Mouse (Mus musculus) cerebellum, adult 11 months (tissue): Measurements from ENCODE around the gene Prss3.
"Not testable (repeated sequence)": the region's sequence is repeated elsewhere in the genome, so short reads cannot be mapped to it uniquely, and the experiment has no call there.

Source experiments
- DNase-seq: peaks from one replicate; pipeline ENCODE4 v3.0.0; 2022

Prss3 gene

DNA sequence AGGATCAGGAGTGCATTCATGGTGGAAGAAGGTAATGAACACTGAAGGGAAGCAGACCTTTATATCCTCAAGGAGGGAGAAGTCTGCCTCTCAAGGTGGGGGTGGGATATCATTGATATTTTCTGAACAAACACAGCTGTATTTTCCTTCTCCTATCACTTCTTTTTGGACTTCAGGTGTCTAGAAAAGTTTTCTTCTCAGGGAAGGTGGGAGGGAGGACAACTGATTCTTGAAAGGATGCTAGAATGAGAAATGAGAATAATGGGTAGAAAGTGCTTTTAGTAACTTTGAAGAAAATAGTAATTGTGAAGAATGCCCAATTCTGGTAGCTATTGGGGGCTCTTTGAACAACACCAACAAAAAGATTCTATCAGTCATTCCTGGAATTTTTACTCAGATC, at the start of gene Prss3:
Gene Prss3 (minus strand): TSS at position 101 of the 400 bp plus-strand sequence.
- DNase-seq, result not testable (repeated sequence)

DNA sequence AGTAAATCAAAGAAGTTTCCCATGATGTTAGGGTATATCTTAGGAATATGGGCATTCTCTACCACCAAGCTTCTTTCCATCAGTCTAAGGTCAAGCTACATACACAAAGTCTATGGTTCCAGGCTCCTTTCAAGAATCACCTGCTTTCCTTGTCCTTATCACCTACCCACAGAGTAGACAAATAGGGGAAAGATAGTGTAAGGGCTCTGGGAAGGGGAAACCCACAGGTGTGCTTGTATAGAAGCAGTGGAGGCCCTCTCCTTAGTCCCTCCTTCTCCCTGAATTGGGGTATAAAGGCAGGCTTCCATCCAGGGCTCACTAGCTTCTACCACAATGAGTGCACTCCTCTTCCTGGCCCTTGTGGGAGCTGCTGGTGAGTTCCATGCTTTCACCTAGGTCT, 14.6 kb upstream of the Prss3 start, which contains the start of gene Gm5771:
Gene Gm5771 (plus strand): TSS at position 301 of the 400 bp plus-strand sequence.
- DNase-seq, result not testable (repeated sequence)

DNA sequence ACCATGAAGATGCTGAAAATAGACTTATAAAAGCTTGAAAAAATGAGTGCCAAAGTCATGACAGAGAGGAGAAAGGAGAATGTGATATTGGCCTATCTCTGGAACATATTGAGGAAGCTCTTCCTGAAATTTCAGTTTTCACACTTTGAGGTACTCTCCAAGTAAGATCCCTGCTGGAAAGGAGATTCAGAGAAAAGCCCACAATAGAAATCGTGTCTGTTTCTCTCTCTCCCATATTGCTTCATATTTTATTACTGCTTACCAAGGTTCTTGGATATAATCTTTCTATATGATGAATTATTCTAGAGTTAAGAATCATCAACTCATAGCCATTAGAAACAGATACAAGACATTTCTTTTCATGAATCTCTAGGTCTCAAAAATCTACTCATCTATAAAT, 14.2 kb upstream of the Prss3 start:
- not testable (repeated sequence) for DNase-seq

DNA sequence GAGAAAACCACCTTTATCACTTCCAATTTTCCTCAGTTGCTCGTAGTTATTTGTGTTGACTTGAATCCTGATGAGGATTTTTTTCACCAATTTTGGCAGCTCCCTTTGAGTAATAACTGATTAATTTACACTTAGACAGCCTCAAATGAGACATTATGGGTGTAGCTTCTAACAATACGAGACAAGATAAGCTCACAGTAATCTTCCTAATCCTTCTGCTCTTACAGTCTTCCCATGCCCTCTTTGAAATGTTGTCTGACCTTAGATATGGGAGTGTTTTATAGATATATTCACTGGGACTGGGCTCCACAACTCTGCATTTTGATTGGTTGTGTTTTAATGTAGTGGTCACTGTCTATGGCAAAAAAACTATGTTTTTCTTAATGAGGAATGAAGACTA, 9.3 kb upstream of the Prss3 start:
- DNase-seq, result no peak

- not testable (repeated sequence) for DNase-seq
Measured at GRCm38 (mm10) chr6:41373772-41374171, 3.7 kb downstream of the Prss3 start.

GRCm38 (mm10) chr6:41353932-41354331, 23.5 kb downstream of the Prss3 start, which contains the start of gene Try10:
Gene Try10 (plus strand): TSS chr6:41354105.
- DNase-seq, result no peak
